Mouse (Mus musculus): ENCODE results near the gene Gm49380. TPM values are rescaled to one million over a fixed set of nuclear protein-coding genes. Genes with fewer than 3 reads are reported as not detected.

Gene Gm49380
- total and polyA plus RNA-seq, 3 experiments: 0.21 to 0.23 TPM; not detected in 1

DNA sequence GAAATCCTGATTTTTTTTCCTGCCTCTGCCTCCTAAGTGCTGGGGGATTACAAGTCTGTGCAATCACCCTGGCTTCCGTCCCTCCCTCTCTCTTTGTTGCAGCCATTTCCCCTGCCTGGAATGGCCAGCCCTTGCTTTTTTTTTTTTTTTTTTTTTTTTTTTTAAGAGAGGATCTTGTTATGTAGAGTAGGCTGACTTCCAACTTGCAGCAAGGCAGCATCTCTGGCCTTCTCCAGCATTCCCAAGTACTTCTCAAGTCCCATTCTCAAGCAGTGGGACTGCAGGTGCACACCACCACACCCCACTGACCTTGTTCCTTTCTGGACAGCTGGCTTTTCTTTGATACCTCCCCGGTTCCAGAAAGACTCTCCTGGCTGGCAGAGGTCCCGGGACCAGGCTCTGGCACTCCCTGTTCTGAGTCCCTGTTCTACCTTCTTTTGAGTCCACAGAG, 14.1 kb upstream of the Gm49380 start:
- Histone ChIP-seq H3K27me3 (ENCODE audit: control insufficient read depth, insufficient read depth, low read length) (no peaks in the 10 kb centered on the region), H3K4me1 (ENCODE audit: control insufficient read depth, insufficient read depth, low read length) (peaks cover 14% of the 10 kb centered on the region), H3K4me3 (no peak overlapping the region), H3K9ac (ENCODE audit: low read depth, low read length) (no peak overlapping the region), H3K27ac (peak overlapping the region; percentile 60), H3K79me2 (replicated peaks; ENCODE audit: control insufficient read depth, insufficient read depth, low read length) (no peaks in the 10 kb centered on the region), H3K36me3 (ENCODE audit: control insufficient read depth, insufficient read depth, low read length) (no peaks in the 10 kb centered on the region)
- no peak for TF ChIP-seq POLR2A (IDR thresholded peaks at IDR 0.05; ENCODE audit: insufficient read depth, low read depth, low read length)
- TF ChIP-seq CTCF (IDR thresholded peaks at IDR 0.05): no peak
- peak; percentile 36; the same call in 1 of the 2 replicates for TF ChIP-seq EP300 (IDR thresholded peaks at IDR 0.05; ENCODE audit: insufficient read depth, low read depth, low read length)
- intact Hi-C loops (cut with DNase I): loop anchor here (2.0 to 5.0 kb wide), 4 partner anchors 19 to 263 kb away; no protein-coding TSS in a partner anchor
- 26% methylated on average over 3 of the region's 3 CpGs for WGBS
- DNase-seq: peak in 1 of 2 experiments; percentile 49

DNA sequence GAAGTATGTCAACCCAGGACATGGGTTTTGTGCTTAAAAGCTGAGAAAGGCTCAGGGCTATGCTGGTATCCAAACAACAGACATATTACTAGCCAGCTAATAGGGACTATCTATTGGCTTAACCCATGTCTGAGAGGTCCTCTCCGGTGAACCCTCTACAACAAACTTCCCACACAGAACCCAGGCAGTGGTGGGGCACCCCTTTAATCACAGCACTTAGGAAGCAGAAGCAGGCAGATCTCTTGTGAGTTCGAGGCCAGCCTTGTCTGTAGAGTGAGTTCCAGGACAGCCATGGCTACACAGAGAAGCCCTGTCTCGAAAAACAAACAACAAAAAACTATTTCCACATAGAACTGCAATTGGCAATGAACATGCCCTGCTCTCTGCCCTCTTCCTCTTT, 13.4 kb upstream of the Gm49380 start:
- Histone ChIP-seq H3K79me2 (replicated peaks; ENCODE audit: control insufficient read depth, insufficient read depth, low read length) (no peaks in the 10 kb centered on the region), H3K9ac (ENCODE audit: low read depth, low read length) (no peak overlapping the region), H3K27me3 (ENCODE audit: control insufficient read depth, insufficient read depth, low read length) (no peaks in the 10 kb centered on the region), H3K27ac (peak overlapping the region; percentile 60), H3K36me3 (ENCODE audit: control insufficient read depth, insufficient read depth, low read length) (no peaks in the 10 kb centered on the region), H3K4me1 (ENCODE audit: control insufficient read depth, insufficient read depth, low read length) (peaks cover 14% of the 10 kb centered on the region), H3K4me3 (no peak overlapping the region)
- intact Hi-C loops (cut with DNase I): loop anchor here (1.0 to 5.0 kb wide), 6 partner anchors 20 to 264 kb away; partner anchors contain the start of gene Cbl
- WGBS: 59% methylated on average over 3 of the region's 3 CpGs
- DNase-seq: peak in 1 of 2 experiments; percentile 19
- TF ChIP-seq EP300 (IDR thresholded peaks at IDR 0.05; ENCODE audit: insufficient read depth, low read depth, low read length): no peak
- TF ChIP-seq CTCF (IDR thresholded peaks at IDR 0.05): no peak
- no peak for TF ChIP-seq POLR2A (IDR thresholded peaks at IDR 0.05; ENCODE audit: insufficient read depth, low read depth, low read length)

DNA sequence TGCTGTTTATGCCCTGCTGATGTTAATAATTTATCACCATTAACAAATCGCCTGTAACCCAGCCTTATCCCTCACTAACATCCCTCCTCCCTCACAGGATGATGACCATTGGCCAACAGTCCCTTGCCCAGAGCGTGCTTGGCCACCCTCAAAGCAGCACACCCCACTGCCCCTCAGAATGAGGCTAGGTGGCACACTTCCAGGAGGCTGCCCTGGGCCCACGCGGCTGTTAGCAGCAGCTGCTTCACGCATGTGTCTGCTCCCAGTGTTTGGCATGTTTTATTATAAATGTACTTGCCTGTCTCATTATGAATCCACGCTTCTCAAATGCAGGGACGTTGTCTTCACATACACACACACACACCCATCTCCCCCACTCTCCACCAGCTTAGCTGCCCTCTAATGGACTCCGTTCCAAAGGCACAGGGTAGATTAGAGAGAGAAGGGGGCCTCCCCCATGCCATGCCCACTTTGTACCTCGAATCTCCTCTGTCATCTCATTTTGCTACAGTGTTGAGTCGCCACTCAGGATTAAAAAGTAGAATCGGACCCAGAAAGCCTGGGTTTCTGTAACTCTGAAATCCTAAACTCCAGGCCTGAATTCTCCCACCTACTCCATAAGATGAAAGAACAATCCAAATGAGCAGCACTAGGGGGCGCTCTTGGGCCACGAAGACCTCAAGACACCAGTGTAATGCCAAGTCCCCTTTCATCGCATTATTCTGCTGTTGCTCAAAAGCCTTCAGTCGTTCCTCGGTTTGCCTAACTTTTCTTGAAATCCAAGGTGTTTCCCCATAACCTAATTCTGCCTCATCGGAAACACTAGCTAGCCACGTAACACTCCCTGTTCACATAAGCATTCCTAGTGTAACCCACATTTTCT, 12.5 kb upstream of the Gm49380 start:
- H3K27ac ChIP-seq: peak overlapping the region; percentile 60
- peak overlapping the region; percentile 30; the same call in 1 of the 2 replicates for H3K4me3 ChIP-seq
- peak; percentile 83 to 85 for DNase-seq
- H3K4me1 ChIP-seq (ENCODE audit: control insufficient read depth, insufficient read depth, low read length): peaks cover 14% of the 10 kb centered on the region
- no peaks in the 10 kb centered on the region for H3K36me3 ChIP-seq (ENCODE audit: control insufficient read depth, insufficient read depth, low read length)
- intact Hi-C loops (cut with DNase I): loop anchor here (1.0 to 5.0 kb wide), 6 partner anchors 21 to 265 kb away; partner anchors contain the start of gene Cbl
- TF ChIP-seq EP300 (IDR thresholded peaks at IDR 0.05; ENCODE audit: insufficient read depth, low read depth, low read length) (peak; percentile 93), POLR2A (IDR thresholded peaks at IDR 0.05; ENCODE audit: insufficient read depth, low read depth, low read length) (no peak), CTCF (IDR thresholded peaks at IDR 0.05) (peak; percentile 95)
- no peaks in the 10 kb centered on the region for H3K27me3 ChIP-seq (ENCODE audit: control insufficient read depth, insufficient read depth, low read length)
- WGBS: 31% methylated on average over 18 of the region's 18 CpGs
- H3K79me2 ChIP-seq (replicated peaks; ENCODE audit: control insufficient read depth, insufficient read depth, low read length): no peaks in the 10 kb centered on the region
- no peak overlapping the region; the same call in 1 of the 2 replicates for H3K9ac ChIP-seq (ENCODE audit: low read depth, low read length)

DNA sequence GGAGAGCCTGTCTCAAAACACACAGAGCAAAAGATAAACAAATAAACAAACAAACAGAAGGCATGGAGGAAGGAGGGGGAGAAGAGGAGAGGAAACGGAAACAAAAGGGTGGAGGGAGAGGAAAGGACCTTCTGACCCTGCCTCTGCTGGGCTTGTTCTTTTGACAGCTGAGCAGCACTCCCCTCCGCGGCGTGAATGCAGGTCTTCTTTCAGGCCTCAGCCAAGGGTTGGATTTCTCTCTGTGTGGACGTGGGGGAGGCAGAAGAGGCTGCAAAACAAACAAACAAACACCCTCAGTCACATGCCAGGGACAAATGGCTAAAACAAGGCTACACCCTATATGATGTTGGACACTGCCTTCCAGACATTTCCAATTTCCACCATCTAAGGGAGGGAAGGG, 11.7 kb upstream of the Gm49380 start:
- H3K79me2 ChIP-seq (replicated peaks; ENCODE audit: control insufficient read depth, insufficient read depth, low read length): no peaks in the 10 kb centered on the region
- H3K4me3 ChIP-seq: no peak overlapping the region
- intact Hi-C loops (cut with DNase I): loop anchor here (5.0 kb wide), 2 partner anchors 122 to 232 kb away; no protein-coding TSS in a partner anchor
- H3K9ac ChIP-seq (ENCODE audit: low read depth, low read length): no peak overlapping the region
- DNase-seq: peak in 1 of 2 experiments; percentile 13
- H3K27me3 ChIP-seq (ENCODE audit: control insufficient read depth, insufficient read depth, low read length): no peaks in the 10 kb centered on the region
- WGBS: 53% methylated on average over 5 of the region's 5 CpGs
- TF ChIP-seq EP300 (IDR thresholded peaks at IDR 0.05; ENCODE audit: insufficient read depth, low read depth, low read length): no peak
- no peak for TF ChIP-seq CTCF (IDR thresholded peaks at IDR 0.05)
- no peak for TF ChIP-seq POLR2A (IDR thresholded peaks at IDR 0.05; ENCODE audit: insufficient read depth, low read depth, low read length)
- H3K36me3 ChIP-seq (ENCODE audit: control insufficient read depth, insufficient read depth, low read length): no peaks in the 10 kb centered on the region
- H3K27ac ChIP-seq: no peak overlapping the region
- H3K4me1 ChIP-seq (ENCODE audit: control insufficient read depth, insufficient read depth, low read length): peaks cover 12% of the 10 kb centered on the region

DNA sequence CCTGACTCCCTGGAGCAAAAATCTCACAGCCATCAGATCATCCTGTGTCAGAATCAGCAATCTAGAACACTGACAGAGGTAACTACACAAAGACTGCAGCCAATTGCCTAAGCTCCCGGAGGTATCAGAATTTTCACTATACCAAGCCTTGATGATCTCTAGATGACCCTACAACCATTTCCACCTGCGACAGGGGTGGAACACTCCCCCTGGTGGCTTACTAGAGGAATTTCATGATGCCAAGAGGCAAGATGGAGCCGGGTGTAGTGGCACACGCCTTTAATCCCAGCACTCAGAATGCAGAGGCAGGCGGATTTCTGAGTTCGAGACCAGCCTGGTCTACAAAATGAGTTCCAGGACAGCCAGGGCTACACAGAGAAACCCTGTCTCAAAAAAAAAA, 11.0 kb upstream of the Gm49380 start:
- no peaks in the 10 kb centered on the region for H3K36me3 ChIP-seq (ENCODE audit: control insufficient read depth, insufficient read depth, low read length)
- peaks cover 9% of the 10 kb centered on the region for H3K4me1 ChIP-seq (ENCODE audit: control insufficient read depth, insufficient read depth, low read length)
- H3K9ac ChIP-seq (ENCODE audit: low read depth, low read length): no peak overlapping the region
- no peak for TF ChIP-seq EP300 (IDR thresholded peaks at IDR 0.05; ENCODE audit: insufficient read depth, low read depth, low read length)
- TF ChIP-seq CTCF (IDR thresholded peaks at IDR 0.05): peak; percentile 77
- no peak overlapping the region for H3K4me3 ChIP-seq
- no peaks in the 10 kb centered on the region for H3K27me3 ChIP-seq (ENCODE audit: control insufficient read depth, insufficient read depth, low read length)
- DNase-seq: no peak
- intact Hi-C loops (cut with DNase I): no loop called here
- no peaks in the 10 kb centered on the region for H3K79me2 ChIP-seq (replicated peaks; ENCODE audit: control insufficient read depth, insufficient read depth, low read length)
- no peak overlapping the region for H3K27ac ChIP-seq
- WGBS: 59% methylated on average over 6 of the region's 6 CpGs
